ENCODE assay signal across 15 mouse cellular contexts in genomic region chr5:124217566-124218249, GRCm38 (mm10). TPM values are rescaled to one million over a fixed set of nuclear protein-coding genes. Genes with fewer than 3 reads are reported as not detected.
DNase-seq lines count a peak whose midpoint lies in the region; ATAC-seq lines count a peak whose summit lies in the region.
"Had no signal": no experiment of that assay in that cellular context is flagged by ENCODE, and none has a peak within 500 bp of the region (broad histone marks: within the 10 kb centered on the region; RNA-seq: fewer than 3 reads in every experiment).

No protein-coding gene starts in this region.

- intact Hi-C loops in heart, postnatal 25 days (cut with DNase I) = no loop called here
- intact Hi-C loops in left cerebral cortex, postnatal 25 days (cut with DNase I) = loop anchor here (1.0 to 2.0 kb wide), 3 partner anchors 30 to 45 kb away; no protein-coding TSS in a partner anchor

- peak; percentile 90 for DNase-seq in heart, adult 11 months
- DNase-seq in heart, postnatal 25 days (ENCODE audit: low spot score) = no peak
- DNase-seq in kidney, postnatal 10 days = peak; percentile 9
- DNase-seq in kidney, adult 9 months = no peak
- DNase-seq in brain, adult 2 months (ENCODE audit: low read depth, low spot score) = peak; percentile 88
- peak; percentile 82 to 94 for DNase-seq in left cerebral cortex, postnatal 25 days (ENCODE audit: low spot score in 2 of 2)
- no peak for DNase-seq in ovary, postnatal 14 days (ENCODE audit: low spot score)
- DNase-seq: cerebellum, adult 9-11 months; liver, embryonic 13.5 days; lung, postnatal 36 days; thymus, adult 18-20 months had no signal

- no peak for ATAC-seq in erythroid progenitor cell, adult 5-6 weeks (replicated peaks; ENCODE audit: low FRiP score, poor library complexity, severe bottlenecking)
- ATAC-seq: activated CD4-positive, CD25-positive, alpha-beta regulatory T cell, adult 4 months; forebrain, embryonic 15.5 days; midbrain, embryonic 16.5 days had no signal

RNA-seq across cellular contexts. Expression of gene Pitpnm2, which starts 31.9 kb away (rescaled TPM):
- total RNA-seq in heart, postnatal 25 days (2021) = 10 to 100 TPM; 42.5 to 50.9 TPM
- 100 to 1,000 TPM; 275 to 292 TPM for total RNA-seq in left cerebral cortex, postnatal 25 days (2021)
- 0.42 and 2.5 TPM in 2 replicates for total RNA-seq in erythroid progenitor cell, adult 5-6 weeks (2015; ENCODE audit: low replicate concordance)
- total RNA-seq in erythroid progenitor cell, adult 5-6 weeks (2017; ENCODE audit: low replicate concordance) = 0.51 and 0.76 TPM in 2 replicates

Comparison
In these comparisons a context has a peak if more than half of its experiments do, and no peak if none do; other contexts are left out.
1. DNase-seq: peak in heart, adult 11 months (single experiment), kidney, postnatal 10 days (single experiment), brain, adult 2 months (single experiment) and left cerebral cortex, postnatal 25 days (2 of 2); none in heart, postnatal 25 days (single experiment), kidney, adult 9 months (single experiment) and ovary, postnatal 14 days (single experiment).
2. RNA of gene Pitpnm2, which starts 31.9 kb away (total RNA-seq): 275 to 292 TPM in left cerebral cortex, postnatal 25 days and 42.5 to 50.9 TPM in heart, postnatal 25 days; 0.42 to 2.5 TPM in erythroid progenitor cell, adult 5-6 weeks; every median in the first group is over 10 times any median in the second.